Mouse (Mus musculus) layer of hippocampus, postnatal 25 days (tissue): Measurements from ENCODE around the gene Hbq1a. TPM values are rescaled to one million over a fixed set of nuclear protein-coding genes. Genes with fewer than 3 reads are reported as not detected.

Experiments used
- DNase-seq, 2 experiments: peaks; one replicate each; pipeline ENCODE4 v3.0.0; 2022; ENCODE audit warnings: mixed read lengths in 2 of 2, low spot score in 1 of 2; ENCODE audit errors: extremely low spot score in 1 of 2
- total RNA-seq, 2 experiments: library from RNA; stranded (reverse); gene quantifications; 2 replicates each; pipeline ENCODE4 v1.2.3; 2021

Gene Hbq1a
- 1 to 10 TPM in 1 of 2 experiments, not detected in 1; 1.1 TPM for total RNA-seq

DNA sequence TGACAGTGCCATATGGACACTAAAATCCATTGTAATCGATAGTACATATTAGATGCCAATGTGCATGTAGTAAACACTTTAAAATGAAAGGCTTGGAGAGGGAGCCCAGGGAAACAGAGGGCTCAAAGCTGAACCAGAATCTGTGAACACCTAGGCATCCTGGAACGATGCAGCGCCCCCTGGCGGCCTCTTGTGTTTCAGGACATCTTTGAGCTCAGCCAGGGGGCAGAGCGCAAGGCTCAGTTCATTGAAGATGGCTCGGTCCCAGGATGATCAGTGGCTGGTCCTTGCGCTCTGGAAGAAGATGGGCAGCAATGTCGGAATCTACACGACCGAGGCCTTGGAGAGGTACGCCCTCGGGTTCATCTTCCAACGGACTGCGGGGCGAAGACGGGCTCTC, at the start of gene Hbq1a:
Gene Hbq1a, plus strand, starts transcription at position 205 of the 400 bp plus-strand sequence.
- peak; percentile 52 to 67 for DNase-seq

DNA sequence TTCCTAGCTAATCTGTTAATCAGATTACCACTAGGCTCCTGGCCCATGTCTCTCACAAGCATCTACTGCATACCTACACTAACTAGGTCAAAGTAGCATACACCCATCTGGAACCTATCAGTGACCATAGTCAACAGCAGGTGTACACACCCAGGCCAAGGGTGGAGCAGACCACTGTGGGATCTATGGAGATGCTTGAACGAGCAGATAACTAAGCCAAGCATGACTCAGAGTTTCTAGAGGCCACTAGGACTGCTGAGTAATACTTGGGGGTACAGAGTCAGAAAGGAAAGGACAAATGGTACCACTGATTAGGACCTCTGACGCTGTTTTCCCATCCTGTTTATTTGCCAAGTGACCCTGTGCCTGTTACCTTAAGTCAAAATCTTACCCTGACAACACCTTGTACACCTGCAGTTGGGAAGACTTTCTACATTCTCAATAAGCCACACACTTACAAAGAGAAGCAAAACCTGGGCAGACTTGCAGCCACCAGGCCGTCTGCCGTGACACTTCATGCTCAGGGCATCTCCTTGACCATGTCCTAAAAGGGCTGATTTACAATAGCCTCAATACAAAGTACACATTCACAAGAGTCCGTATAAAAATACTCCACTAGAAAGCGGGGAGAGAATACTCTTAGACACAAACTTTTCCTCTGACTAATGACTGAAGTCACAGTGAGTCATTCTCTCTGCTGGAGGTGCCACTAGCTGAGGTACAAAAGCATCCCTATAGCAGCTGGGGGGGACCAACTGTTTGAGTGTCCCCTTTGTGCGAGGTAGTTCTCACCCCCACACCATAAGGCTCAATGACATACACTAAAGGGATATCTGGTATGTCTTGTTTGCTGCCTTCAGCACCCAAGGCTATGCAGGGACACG, 48.7 kb upstream of the Hbq1a start:
- DNase-seq, result no peak

DNA sequence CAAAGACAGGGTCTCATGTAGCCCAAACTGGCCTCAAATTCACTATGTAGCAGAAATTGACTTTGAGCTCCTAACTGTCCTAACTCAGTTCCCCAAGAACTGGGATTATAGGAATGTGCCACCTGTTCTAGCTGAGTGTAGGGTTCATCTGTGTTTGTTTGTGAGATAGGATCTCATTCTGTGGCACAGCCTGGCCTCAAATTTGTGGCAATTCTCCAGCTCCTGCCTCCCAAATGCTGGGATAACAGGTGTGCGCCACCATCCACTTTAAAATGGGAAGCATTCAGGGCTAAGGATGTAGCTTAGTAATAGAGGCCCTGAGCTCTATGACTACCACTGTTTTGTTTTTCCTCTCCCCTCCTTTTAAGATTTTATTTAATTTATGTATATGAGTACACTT, 46.7 kb upstream of the Hbq1a start:
- DNase-seq, result no peak

DNA sequence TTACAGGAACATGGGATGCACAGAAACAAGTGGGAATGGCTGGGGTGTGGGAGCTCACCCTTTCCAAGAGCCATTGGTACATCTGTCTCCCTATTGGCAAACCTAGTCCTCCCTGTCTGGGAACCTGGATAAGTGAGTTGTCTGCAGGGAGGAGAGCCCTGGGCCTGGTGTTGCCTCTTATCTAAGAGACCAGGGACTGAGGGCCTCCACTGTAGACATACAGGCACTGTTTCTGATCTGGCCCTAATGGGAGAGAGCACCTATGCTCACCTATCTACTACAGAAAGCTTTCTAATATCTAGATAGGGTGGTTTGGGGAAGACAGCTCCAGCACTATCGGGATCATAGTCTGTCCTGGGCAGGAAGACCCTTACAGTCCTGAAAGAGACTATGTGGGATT, 43.7 kb upstream of the Hbq1a start:
- DNase-seq, result no peak

DNA sequence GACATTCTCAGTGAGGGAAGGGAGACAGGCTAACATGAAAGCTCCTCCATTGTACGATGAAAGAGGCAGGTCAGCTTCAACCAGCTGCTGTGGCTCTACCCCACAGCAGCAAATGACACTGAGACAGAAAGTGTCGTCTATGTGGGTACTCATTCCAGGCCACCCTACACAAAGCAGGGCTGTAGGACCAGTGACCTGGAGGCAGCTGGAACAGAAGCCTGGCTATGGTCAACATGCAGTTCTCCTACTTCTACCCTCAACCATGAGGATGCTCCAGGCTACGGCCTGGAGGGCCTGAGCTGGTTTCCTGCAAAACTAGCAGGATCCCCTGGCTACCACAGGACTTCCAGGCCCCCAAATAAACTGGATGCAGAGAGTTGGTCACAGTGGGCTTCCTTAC, 43.3 kb upstream of the Hbq1a start:
- no peak for DNase-seq

DNA sequence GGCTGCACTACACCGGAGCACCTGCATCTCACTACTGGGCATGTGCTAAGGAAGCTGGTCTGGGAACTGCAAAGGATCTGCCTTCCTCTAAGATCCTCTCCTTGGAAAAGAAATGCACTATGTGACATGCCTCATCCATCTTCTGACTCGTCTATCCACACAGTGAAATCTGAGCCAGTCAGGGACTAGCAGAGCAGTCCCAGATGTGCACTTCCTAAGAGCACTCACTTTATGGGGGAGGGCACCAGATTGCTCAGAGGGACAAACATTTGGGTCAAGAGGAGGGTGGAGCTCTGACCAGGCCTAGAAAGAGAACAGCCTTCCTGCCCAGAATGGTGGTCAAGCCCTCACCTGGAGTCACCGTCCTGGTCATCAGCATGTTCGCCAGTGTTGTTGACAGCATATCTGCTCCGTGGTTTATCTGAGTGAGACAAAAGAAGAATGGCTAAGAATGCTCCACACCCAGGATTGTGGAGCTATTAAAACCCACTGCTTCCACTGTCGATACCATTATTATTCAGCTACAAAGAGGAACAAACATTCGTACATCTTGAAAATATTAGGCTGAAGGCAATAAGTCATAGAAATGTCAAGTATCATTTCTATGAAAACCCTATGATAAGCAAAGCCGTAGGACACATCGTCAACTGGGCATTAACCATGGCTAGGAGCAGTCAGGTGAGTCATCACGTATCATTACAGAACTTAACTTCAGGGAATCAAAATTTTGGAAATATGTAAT, 37.0 kb upstream of the Hbq1a start:
- no peak for DNase-seq

DNA sequence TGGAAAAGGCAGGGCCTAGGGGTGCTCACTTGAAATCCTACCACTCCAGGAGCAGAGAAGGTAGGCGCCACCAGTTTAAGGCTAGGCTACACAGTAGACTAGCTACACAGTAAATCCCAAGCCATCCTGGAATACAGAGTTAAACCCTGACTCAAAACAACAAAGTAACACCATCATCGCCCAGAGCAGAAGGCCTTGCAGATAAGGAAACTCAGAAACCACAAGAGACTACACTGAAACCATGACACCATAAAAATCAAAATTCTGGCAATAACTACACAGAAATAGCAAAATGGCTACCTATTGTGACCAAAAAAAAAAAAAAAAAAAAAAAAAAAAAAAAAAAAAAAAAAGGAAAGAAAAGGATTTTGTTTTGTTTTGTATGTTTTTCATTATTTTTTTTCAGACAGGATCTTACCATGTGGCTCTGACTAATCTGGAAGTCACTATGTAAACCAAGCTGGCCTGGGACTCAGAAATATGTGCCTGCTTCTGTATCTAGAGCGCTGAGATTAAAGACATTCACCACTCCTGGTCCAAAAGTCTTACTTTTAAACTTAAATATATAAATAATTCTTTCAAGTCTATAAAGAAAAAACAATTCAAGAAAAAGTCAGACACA, 34.6 kb upstream of the Hbq1a start:
- no peak for DNase-seq

DNA sequence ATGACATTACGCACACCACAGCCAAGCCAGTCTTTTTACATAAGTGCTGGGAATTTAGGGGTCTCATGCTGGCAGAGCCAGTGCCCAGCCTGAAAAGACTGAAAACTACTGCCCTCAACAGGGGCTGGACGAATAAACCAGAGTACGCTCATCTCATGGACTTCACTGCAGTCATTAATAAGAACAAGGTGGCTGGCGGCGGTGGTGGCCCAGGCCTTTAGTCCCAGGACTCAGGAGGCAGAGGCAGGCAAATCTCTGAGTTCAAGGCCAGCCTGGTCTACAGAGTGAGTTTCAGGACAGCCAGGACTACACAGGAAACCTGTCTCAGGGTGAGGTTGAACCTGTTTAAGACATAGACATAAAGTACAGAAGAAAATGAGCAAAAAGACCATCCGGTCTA, 33.7 kb upstream of the Hbq1a start:
- DNase-seq, result no peak

DNA sequence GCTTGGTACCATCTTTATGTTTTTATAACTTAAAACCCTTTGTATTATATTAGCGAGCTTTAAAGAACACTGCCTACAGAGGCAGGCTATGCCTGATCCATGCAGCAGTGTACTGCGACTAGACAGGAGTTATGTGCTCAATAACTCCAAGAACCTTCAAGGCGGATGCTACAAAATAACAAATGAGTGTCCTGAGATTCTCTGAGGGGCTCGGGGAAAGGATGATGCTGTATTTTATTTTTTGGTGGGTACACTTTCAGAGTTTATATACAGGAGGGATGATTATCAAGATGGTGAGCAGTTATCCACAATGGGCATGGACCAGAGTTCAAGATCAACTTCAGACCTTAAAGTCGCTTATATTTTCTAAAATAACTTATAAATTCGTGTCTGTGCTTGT, 33.1 kb upstream of the Hbq1a start:
- DNase-seq, result no peak

DNA sequence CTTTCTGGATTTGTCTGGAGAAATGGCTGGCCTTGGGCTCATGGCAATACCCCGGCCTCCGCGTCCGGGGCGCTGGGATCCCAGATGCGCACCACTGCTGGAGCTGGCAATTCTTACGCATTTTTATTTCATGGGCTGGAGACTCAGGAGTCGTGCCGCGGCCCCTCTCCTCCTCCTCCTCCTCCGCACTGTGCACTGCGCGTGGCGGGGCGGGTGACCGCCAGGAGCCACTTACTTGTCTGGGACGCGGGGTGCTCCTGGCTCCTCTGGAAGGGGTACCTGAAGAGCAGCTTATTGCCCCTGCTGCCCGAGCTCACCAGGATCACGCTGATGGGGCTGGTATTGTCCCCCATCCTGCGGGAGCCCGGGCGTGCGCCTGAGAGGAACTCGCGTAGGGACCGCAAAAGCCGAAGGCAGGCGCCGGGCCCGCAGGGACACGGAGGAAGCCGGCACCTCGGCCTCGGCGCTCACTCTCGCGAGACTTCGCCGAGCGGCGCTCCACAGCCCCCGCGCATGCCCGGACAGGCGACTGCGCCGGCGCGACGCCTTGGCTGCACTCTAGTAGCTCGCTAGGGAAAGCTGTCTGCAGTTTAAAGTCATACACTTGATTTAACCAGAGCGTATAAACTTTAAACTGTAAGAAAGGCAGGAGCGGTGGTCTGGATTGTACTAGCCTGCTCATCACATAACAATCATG, 32.5 kb upstream of the Hbq1a start, which contains the start of gene Nprl3:
Gene Nprl3, minus strand, starts transcription at position 520 of the 697 bp plus-strand sequence.
- peak; percentile 92 to 96 for DNase-seq

DNA sequence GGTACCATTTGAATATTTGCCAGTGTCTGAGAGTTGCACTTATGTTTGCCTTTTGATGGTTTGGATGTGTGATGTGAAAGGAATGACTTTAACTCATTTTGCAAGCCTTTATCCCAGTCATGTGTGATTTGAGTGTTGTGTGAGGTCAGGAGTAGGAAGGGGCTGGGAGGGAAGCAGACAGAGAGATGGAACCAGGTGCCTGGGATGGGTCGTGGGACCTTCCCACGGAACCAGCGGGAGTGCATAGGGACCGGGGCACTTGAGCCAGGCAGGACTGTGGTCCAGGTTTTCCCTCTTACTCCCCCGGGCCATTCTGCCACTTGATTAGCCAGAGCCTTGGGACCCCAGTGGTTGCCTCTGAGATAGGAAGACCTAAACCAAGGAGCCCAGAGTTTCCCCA, 31.9 kb upstream of the Hbq1a start:
- DNase-seq, result no peak

DNA sequence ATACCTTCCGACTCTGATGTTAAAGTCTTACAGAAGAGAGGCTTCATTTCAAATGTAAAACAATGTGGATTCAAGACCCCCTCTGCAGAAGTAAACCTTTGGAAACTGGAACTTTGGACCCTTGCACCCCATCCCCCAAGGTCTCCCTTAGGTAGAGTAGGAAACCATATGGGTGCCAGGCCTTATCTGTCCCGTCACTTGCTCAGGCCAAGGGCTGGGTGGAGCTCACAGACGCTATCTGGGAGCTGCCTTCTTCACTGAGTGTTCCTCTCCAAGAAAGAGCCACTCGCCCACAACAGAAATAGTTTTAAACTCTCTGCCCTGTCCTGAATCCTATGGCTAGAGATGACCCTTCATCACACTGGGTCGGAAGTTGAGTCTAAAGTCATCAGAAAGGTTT, 30.9 kb upstream of the Hbq1a start:
- no peak for DNase-seq

DNA sequence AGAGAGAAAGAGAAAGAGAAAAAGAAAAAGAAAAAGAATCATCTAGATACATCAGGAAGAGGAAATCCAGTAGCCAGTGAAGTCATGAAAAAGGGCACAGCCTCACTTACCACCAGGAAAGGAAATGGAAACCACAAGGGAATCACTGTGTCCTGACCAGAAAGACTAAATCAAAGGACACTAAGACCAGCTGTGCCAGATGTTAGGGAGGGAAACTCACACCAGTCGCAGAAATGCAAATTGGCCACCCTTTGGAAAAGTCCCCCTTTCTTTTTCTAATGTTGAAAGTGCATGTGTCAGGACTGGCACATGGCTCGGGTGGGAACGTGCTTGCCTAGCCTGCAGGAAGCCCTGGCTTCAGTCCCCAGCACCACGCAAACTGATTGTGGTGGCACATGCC, 28.7 kb upstream of the Hbq1a start:
- no peak for DNase-seq

DNA sequence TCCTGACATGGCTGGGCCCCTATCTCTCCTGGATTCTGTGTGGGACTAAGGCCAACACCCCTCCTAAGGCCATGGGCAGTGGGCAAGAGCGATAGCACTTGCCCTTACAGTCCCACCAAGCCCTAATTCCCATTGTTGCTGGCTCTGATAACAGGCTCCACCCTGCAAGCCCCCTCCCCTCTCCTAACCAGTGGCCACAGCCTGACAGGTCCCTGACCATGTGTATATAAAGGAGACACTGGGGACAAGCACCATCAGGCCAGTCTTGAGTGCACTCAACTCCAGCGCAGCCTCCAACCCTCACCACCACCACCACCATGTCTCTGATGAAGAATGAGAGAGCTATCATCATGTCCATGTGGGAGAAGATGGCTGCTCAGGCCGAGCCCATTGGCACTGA, 23.5 kb upstream of the Hbq1a start, which contains the start of gene Hba-x:
Gene Hba-x, plus strand, starts transcription at position 54 of the 400 bp plus-strand sequence.
- DNase-seq, result no peak

DNA sequence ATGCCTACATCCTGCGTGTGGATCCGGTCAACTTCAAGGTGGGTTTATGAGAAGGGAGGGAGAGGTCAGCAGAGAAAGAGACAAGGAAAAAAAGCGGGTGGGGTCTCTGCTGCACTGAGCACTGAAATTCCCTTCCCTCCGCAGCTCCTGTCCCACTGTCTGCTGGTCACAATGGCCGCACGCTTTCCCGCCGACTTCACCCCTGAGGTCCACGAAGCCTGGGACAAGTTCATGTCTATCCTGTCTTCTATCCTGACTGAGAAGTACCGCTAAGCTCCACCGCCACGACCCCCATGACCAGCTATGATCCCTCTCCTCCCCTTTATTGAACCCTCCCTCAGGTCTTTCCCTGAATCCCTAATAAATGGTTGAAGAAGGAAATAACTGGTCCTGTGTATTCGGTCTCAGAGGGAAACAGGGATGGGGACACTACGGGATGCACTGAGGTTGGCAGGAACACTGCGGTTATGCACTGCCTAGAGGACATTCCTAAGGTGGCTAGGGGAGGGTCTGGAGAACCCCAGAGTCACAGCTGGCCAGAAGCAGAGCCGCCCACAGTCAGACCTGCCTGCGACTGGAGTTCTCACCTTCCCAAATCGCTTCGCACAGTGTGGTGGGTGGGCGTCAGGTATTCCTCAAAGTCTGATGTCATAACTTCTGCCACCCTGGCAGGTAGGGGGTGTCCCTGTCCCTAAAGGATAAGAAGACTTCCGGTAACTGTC, 22.0 kb upstream of the Hbq1a start:
- no peak for DNase-seq

DNA sequence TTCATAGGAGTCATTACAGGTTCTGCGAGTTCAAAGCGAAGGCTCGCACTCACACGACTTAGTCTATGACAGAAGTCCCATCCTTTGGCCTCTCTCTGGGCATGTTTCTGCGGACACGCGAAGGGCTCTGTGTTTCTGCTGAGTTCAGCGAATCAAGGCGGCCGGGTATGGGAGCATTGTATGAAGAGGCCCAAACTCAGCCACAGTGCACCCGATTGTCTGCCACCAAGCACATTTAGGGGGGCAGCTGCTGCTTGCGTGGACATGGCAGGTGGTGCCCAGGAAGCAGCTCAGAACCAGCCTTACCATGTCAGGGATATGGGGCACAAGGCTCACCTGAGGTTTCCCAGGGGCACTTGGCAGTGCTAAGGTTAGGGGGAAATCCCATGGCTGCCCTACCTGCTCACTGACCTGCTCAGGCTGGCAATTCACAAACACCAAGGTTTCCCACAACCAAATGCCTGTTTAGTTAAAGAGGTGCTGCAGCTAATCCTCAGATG, 21.4 kb upstream of the Hbq1a start:
- DNase-seq, result no peak

DNA sequence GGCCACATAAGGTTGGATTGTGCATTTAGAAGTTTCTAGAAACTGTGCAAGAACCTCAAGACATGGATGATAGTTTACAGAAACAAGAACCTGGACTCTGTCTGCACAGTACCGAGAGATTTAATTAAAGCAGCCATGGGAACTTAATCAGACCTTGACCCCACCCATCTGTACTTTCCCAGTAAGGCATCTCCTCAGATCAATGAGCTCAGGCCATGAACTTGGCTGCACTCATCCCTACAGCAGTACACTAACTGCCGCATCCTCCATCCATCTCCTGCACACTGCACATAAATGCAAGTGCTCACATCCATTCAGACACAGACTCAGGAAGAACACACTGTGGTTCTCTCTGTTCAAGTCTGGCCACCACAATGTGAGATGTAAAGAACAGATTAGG, 19.2 kb upstream of the Hbq1a start:
- no peak for DNase-seq

DNA sequence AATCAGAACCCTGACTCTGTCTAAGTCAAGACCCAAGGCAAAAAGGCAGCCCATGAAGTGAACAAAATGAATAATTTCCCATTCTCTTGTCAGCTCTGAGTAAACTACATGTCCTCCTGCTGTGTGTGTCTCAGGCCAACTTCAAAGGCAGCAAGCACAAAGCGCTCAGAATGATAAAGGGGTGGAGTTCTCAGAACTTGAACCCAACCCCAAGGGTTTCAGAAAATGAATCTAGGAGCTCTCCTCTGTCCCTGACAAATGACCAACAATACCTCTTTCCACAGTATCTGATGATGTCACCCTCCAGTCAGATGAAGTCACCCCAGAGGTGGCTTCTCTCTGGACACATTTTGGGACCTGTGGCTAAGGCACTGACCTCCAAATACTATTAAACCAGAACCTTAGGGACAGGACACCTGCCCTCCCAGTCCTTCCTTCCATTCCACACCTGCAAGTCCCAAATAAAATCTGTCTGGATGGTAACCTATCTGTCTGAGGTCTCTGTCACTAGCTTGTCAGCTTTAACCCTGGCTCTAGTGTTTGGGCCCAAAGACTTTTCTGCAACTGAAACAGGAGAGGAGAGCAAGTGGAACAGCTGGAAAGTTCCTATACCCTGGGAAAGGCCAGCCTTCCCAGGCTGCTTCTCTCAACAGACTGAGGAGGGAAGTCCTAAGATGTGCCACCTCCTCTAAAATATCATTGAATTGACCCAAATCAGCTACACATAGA, 18.3 kb upstream of the Hbq1a start:
- DNase-seq, result no peak
